Mouse (Mus musculus): ENCODE results near the gene P2ry14.

Gene P2ry14

GRCm38 (mm10) chr3:59153424-59153823, at the start of gene P2ry14:
TSS of gene P2ry14 (minus strand) at chr3:59153618.
- no peak for DNase-seq (ENCODE audit: low read depth, low spot score)

- no peak for DNase-seq (ENCODE audit: low read depth, low spot score)
Observed at GRCm38 (mm10) chr3:59197329-59197948, 44.0 kb upstream of the P2ry14 start.

GRCm38 (mm10) chr3:59194938-59195337, 41.5 kb upstream of the P2ry14 start, which contains the start of gene Gpr87:
TSS of gene Gpr87 (minus strand) at chr3:59195104.
- DNase-seq (ENCODE audit: low read depth, low spot score), result no peak

GRCm38 (mm10) chr3:59194099-59194498, 40.7 kb upstream of the P2ry14 start:
- DNase-seq (ENCODE audit: low read depth, low spot score), result no peak

GRCm38 (mm10) chr3:59191674-59192073, 38.3 kb upstream of the P2ry14 start:
- DNase-seq (ENCODE audit: low read depth, low spot score), result no peak

- no peak for DNase-seq (ENCODE audit: low read depth, low spot score)
Observed at GRCm38 (mm10) chr3:59187336-59187735, 33.9 kb upstream of the P2ry14 start.

GRCm38 (mm10) chr3:59185662-59186061, 32.2 kb upstream of the P2ry14 start:
- DNase-seq (ENCODE audit: low read depth, low spot score), result no peak

GRCm38 (mm10) chr3:59182129-59182528, 28.7 kb upstream of the P2ry14 start:
- DNase-seq (ENCODE audit: low read depth, low spot score), result no peak

- DNase-seq (ENCODE audit: low read depth, low spot score), result no peak
Observed at GRCm38 (mm10) chr3:59181134-59181533, 27.7 kb upstream of the P2ry14 start.

GRCm38 (mm10) chr3:59176871-59177270, 23.5 kb upstream of the P2ry14 start:
- no peak for DNase-seq (ENCODE audit: low read depth, low spot score)

- DNase-seq (ENCODE audit: low read depth, low spot score), result peak; percentile 60
Observed at GRCm38 (mm10) chr3:59175234-59175633, 21.8 kb upstream of the P2ry14 start.

- DNase-seq (ENCODE audit: low read depth, low spot score), result no peak
Observed at GRCm38 (mm10) chr3:59174426-59175154, 21.2 kb upstream of the P2ry14 start.

GRCm38 (mm10) chr3:59169921-59170627, 16.7 kb upstream of the P2ry14 start:
- no peak for DNase-seq (ENCODE audit: low read depth, low spot score)

- DNase-seq (ENCODE audit: low read depth, low spot score), result peak; percentile 11
Observed at GRCm38 (mm10) chr3:59169215-59169614, 15.8 kb upstream of the P2ry14 start.

GRCm38 (mm10) chr3:59168476-59168875, 15.1 kb upstream of the P2ry14 start:
- DNase-seq (ENCODE audit: low read depth, low spot score), result no peak

- no peak for DNase-seq (ENCODE audit: low read depth, low spot score)
Observed at GRCm38 (mm10) chr3:59167417-59168054, 14.1 kb upstream of the P2ry14 start.

GRCm38 (mm10) chr3:59160465-59160864, 7.0 kb upstream of the P2ry14 start:
- DNase-seq (ENCODE audit: low read depth, low spot score), result no peak

GRCm38 (mm10) chr3:59157048-59157447, 3.6 kb upstream of the P2ry14 start:
- no peak for DNase-seq (ENCODE audit: low read depth, low spot score)

GRCm38 (mm10) chr3:59155404-59155803, 2.0 kb upstream of the P2ry14 start:
- DNase-seq (ENCODE audit: low read depth, low spot score), result no peak

GRCm38 (mm10) chr3:59154888-59155287, 1.5 kb upstream of the P2ry14 start:
- DNase-seq (ENCODE audit: low read depth, low spot score), result peak; percentile 12

GRCm38 (mm10) chr3:59150624-59151023, 2.8 kb downstream of the P2ry14 start:
- DNase-seq (ENCODE audit: low read depth, low spot score), result no peak

GRCm38 (mm10) chr3:59149646-59150045, 3.8 kb downstream of the P2ry14 start:
- no peak for DNase-seq (ENCODE audit: low read depth, low spot score)

Data from forelimb bud, embryonic 11.5 days (tissue).